Mouse (Mus musculus): ENCODE results near the gene Ush2a.

DNA sequence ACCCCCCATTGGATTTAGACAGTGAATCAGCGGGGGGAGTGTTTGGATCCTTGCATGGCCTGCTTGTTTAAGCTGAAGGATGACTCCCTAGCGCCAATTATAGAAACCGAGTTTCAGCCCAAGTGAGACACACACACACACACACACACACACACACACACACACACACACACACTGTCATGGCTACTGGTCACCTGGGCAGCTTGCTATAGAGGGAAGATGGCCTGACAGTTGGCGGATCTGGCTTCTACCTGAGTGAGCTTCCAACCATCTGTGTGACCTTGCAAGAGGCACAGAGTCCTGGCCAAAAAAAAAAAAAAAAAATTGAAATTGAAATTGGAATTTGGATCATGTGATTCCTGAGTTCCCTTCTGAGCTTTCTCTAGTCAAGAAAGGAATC, 690.7 kb downstream of the Ush2a start:
- TF ChIP-seq EP300 (IDR thresholded peaks at IDR 0.05; ENCODE audit: low read depth) (no peak), CTCF (IDR thresholded peaks at IDR 0.05; ENCODE audit: low read depth) (no peak)
